Mouse (Mus musculus): ENCODE measurements around the gene Slc22a23. TPM values are rescaled to one million over a fixed set of nuclear protein-coding genes. Genes with fewer than 3 reads are reported as not detected.

Gene Slc22a23
- total and polyA plus RNA-seq, 3 experiments, result 0.47 to 1.3 (median 0.85) TPM

DNA sequence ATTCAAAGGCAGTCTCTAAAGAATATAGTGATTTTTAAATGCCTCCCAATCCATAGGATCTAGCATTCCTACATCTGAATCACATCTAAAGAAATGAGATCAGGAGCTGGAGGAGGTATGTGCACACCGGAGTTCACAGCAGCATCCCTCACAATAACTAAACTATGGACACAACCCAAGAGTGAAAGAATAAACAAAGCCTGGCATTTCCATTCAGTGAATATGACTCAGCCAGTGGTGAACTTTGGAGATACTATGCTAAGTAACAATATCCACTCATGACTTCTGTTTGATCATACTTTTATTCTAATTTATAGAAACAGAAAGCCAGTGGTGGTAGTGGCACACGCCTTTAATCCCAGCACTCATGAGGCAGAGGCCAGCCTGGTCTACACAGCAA, 67.4 kb downstream of the Slc22a23 start:
- no peaks in the 10 kb centered on the region for H3K36me3 ChIP-seq (replicated peaks in 1 of 2; ENCODE audit: control insufficient read depth in 1 of 2, insufficient read depth in 1 of 2, low read length in 1 of 2)
- H3K4me2 ChIP-seq (ENCODE audit: insufficient read depth, low read depth, poor library complexity, severe bottlenecking), result no peak overlapping the region
- no peaks in the 10 kb centered on the region for H3K79me2 ChIP-seq (replicated peaks; ENCODE audit: control insufficient read depth, extremely low read depth, insufficient read depth, poor library complexity, severe bottlenecking)
- H3K9ac ChIP-seq (ENCODE audit: insufficient read depth, low read depth), result no peak overlapping the region
- in situ Hi-C loops (cut with MboI; ENCODE audit: low pct_ligation_motif_present, low pct_unique_long_range_greater_than_20kb, low sequenced_read_pairs), result no loop called here
- dilution Hi-C loops (cut with MboI; ENCODE audit: extremely low pct_ligation_motif_present, extremely low pct_unique_long_range_greater_than_20kb, low sequenced_read_pairs), result no loop called here
- H3K27me3 ChIP-seq (replicated peaks), result no peaks in the 10 kb centered on the region
- H3K4me3 ChIP-seq (replicated peaks in 1 of 3; ENCODE audit: low read depth in 2 of 3, low read length in 2 of 3, poor library complexity in 1 of 3), result no peak overlapping the region
- peaks cover 2% of the 10 kb centered on the region for H3K9me3 ChIP-seq (replicated peaks; ENCODE audit: low read length)
- H3K4me1 ChIP-seq (ENCODE audit: control insufficient read depth in 1 of 2, insufficient read depth in 2 of 2), result peaks cover 0 to 9% of the 10 kb centered on the region in 2 experiments; a peak in 2 of 4 replicates
- TF ChIP-seq SMC3 (IDR thresholded peaks at IDR 0.05; ENCODE audit: low read depth, low read length) (no peak), MAZ (IDR thresholded peaks at IDR 0.05; ENCODE audit: low read depth, low read length) (no peak), PAX5 (IDR thresholded peaks at IDR 0.05; ENCODE audit: low read length) (no peak), TBP (conservative IDR thresholded peaks at IDR 0.05; ENCODE audit: low read depth, low read length) (no peak), KAT2A (IDR thresholded peaks at IDR 0.05; ENCODE audit: insufficient replicate concordance, low read length) (no peak), TCF12 (IDR thresholded peaks at IDR 0.05; ENCODE audit: low read depth, low read length) (no peak), ELF1 (IDR thresholded peaks at IDR 0.05; ENCODE audit: low read depth, low read length) (no peak), JUND (conservative IDR thresholded peaks at IDR 0.05; ENCODE audit: low read depth, low read length) (no peak), USF2 (conservative IDR thresholded peaks at IDR 0.05; ENCODE audit: low read depth, low read length) (no peak), ETS1 (conservative IDR thresholded peaks at IDR 0.05; ENCODE audit: low read depth, low read length) (no peak), SIN3A (IDR thresholded peaks at IDR 0.05; ENCODE audit: low read length) (no peak), EP300 (IDR thresholded peaks at IDR 0.05; ENCODE audit: low read length) (no peak), ZKSCAN1 (IDR thresholded peaks at IDR 0.05; ENCODE audit: borderline replicate concordance, low read depth, low read length) (no peak), USF1 (IDR thresholded peaks at IDR 0.05; ENCODE audit: low read depth, low read length) (no peak)
- H3K27ac ChIP-seq (ENCODE audit: insufficient read depth, low read depth), result no peak overlapping the region
- no peak for DNase-seq (ENCODE audit: extremely low read depth)

- no peaks in the 10 kb centered on the region for H3K79me2 ChIP-seq (replicated peaks; ENCODE audit: control insufficient read depth, extremely low read depth, insufficient read depth, poor library complexity, severe bottlenecking)
- H3K27ac ChIP-seq (ENCODE audit: insufficient read depth, low read depth), result no peak overlapping the region
- no peak overlapping the region for H3K4me3 ChIP-seq (replicated peaks in 1 of 3; ENCODE audit: low read depth in 2 of 3, low read length in 2 of 3, poor library complexity in 1 of 3)
- no peaks in the 10 kb centered on the region for H3K36me3 ChIP-seq (replicated peaks in 1 of 2; ENCODE audit: control insufficient read depth in 1 of 2, insufficient read depth in 1 of 2, low read length in 1 of 2)
- no peak overlapping the region for H3K9ac ChIP-seq (ENCODE audit: insufficient read depth, low read depth)
- DNase-seq (ENCODE audit: extremely low read depth), result no peak
- H3K4me1 ChIP-seq (ENCODE audit: control insufficient read depth in 1 of 2, insufficient read depth in 2 of 2), result peaks cover 0 to 9% of the 10 kb centered on the region in 2 experiments; a peak in 2 of 4 replicates
- H3K9me3 ChIP-seq (replicated peaks; ENCODE audit: low read length), result peaks cover 2% of the 10 kb centered on the region
- in situ Hi-C loops (cut with MboI; ENCODE audit: low pct_ligation_motif_present, low pct_unique_long_range_greater_than_20kb, low sequenced_read_pairs), result no loop called here
- no peak overlapping the region for H3K4me2 ChIP-seq (ENCODE audit: insufficient read depth, low read depth, poor library complexity, severe bottlenecking)
- H3K27me3 ChIP-seq (replicated peaks), result no peaks in the 10 kb centered on the region
- dilution Hi-C loops (cut with MboI; ENCODE audit: extremely low pct_ligation_motif_present, extremely low pct_unique_long_range_greater_than_20kb, low sequenced_read_pairs), result no loop called here
- TF ChIP-seq MXI1 (IDR thresholded peaks at IDR 0.05; ENCODE audit: low read depth, low read length), result no peak
- no peak for TF ChIP-seq CTCF (conservative IDR thresholded peaks at IDR 0.05 in 1 of 2, IDR thresholded peaks at IDR 0.05 in 1 of 2; ENCODE audit: low read depth in 2 of 2, low read length in 2 of 2)
- no peak for TF ChIP-seq MEF2A (IDR thresholded peaks at IDR 0.05; ENCODE audit: borderline replicate concordance, low read depth, low read length)
- no peak for TF ChIP-seq TBP (conservative IDR thresholded peaks at IDR 0.05; ENCODE audit: low read depth, low read length)
- no peak for TF ChIP-seq CHD2 (IDR thresholded peaks at IDR 0.05; ENCODE audit: low read length)
- no peak for TF ChIP-seq BHLHE40 (IDR thresholded peaks at IDR 0.05; ENCODE audit: low read depth, low read length)
- TF ChIP-seq RAD21 (IDR thresholded peaks at IDR 0.05; ENCODE audit: low read depth, low read length), result no peak
- TF ChIP-seq IRF4 (IDR thresholded peaks at IDR 0.05; ENCODE audit: low read depth, low read length), result no peak
- no peak for TF ChIP-seq CHD1 (IDR thresholded peaks at IDR 0.05; ENCODE audit: low read depth, low read length)
- TF ChIP-seq ZMIZ1 (IDR thresholded peaks at IDR 0.05; ENCODE audit: low read depth, low read length), result no peak
- TF ChIP-seq NELFE (IDR thresholded peaks at IDR 0.05; ENCODE audit: low read depth, low read length), result no peak
- TF ChIP-seq POLR2AphosphoS2 (IDR thresholded peaks at IDR 0.05; ENCODE audit: low read depth, low read length), result no peak
- TF ChIP-seq ZNF384 (IDR thresholded peaks at IDR 0.05; ENCODE audit: low read depth, low read length), result no peak
Observed at GRCm38 (mm10) chr13:34277001-34277400, 68.0 kb downstream of the Slc22a23 start.
